Mouse (Mus musculus): Measurements from ENCODE around the gene Nek9. TPM values are rescaled to one million over a fixed set of nuclear protein-coding genes. Genes with fewer than 3 reads are reported as not detected.

Nek9 gene
- total RNA-seq, 2 experiments from 2014 or later = 24.5 to 26.3 TPM

DNA sequence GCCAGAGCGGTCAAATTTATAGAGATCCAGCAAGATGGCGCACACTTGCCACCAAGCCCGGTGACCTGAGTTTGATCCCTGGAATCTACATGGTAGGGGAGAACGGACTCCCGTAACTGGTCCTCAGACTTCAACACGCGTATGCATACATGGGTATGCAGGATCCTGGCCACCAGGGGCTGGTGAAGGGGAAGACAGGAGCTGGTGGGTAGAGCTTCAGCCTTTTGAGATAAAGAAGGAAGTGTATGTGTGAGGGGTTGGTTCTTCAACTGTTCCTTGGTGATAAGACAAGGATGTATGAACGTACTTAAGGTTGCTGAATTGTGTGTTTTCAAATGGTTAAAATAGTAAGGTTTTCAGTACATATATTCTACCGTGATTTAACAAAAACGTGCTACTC lies 60.2 kb downstream of the Nek9 start:
- DNase-seq (ENCODE audit: extremely low spot score in 1 of 2, low spot score in 2 of 2) = no peak
- intact Hi-C loops (cut with DNase I) = no loop called here

DNA sequence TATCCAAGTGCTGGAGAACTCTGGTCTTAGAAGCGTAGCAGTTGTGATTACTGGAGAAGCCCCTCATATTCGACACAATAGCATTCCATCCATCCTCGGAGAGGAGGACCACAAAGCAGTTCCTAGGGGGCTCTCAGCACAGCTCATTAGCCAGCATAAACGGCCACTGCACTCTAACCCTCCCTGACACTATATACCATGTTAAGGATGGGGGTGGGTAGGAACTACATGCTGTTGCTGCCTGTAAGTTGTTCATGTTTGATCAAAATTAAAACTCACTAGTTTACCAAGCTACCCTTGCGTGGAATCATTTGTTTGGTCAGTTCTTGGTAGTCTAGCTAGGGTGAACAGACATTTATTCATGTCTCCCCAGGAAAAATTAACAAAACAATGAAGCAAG lies 62.9 kb downstream of the Nek9 start:
- intact Hi-C loops (cut with DNase I) = no loop called here
- no peak for DNase-seq (ENCODE audit: extremely low spot score in 1 of 2, low spot score in 2 of 2)

DNA sequence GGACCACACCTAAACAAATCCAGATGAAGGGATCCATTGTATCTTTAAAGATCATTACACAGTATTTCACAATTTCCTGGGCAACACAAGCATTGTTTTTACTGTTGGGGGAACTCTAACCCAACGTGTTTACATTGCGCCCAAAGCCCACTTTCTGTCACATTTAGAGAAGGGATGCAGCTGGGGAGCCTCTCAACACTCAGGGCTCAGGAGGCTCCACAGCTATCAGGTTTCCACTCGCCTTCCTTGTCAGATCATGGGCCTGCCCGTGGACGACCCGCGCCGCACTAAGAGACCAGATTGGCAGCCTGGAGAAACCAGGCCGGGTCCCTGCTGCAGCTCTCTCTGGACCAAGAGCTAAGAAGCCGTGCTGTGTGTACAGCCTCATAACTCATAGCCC lies 65.7 kb downstream of the Nek9 start:
- intact Hi-C loops (cut with DNase I) = no loop called here

DNA sequence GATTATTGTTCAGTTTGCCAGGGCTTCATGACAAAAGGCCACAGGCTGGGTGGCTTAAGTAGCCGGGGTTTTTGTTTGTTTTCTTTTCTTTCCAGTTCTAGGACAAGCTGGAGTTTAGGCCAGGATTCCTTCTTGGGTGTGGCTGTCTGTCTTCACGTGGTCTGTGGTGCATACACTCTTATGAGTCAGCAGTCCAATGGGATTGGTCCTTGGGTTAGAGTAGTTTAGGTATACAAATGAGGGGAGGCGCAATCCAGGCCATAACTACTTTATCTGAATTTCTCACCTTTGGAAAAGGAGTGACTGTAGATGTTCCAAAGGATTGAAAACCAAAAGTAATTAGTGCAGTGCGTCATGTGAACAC lies 67.3 kb downstream of the Nek9 start:
- DNase-seq (ENCODE audit: extremely low spot score in 1 of 2, low spot score in 2 of 2) = no peak
- intact Hi-C loops (cut with DNase I) = no loop called here

More for the DNA sequence above, 65.7 kb downstream of the Nek9 start:
- DNase-seq (ENCODE audit: extremely low spot score in 1 of 2, low spot score in 2 of 2) = no peak

DNA sequence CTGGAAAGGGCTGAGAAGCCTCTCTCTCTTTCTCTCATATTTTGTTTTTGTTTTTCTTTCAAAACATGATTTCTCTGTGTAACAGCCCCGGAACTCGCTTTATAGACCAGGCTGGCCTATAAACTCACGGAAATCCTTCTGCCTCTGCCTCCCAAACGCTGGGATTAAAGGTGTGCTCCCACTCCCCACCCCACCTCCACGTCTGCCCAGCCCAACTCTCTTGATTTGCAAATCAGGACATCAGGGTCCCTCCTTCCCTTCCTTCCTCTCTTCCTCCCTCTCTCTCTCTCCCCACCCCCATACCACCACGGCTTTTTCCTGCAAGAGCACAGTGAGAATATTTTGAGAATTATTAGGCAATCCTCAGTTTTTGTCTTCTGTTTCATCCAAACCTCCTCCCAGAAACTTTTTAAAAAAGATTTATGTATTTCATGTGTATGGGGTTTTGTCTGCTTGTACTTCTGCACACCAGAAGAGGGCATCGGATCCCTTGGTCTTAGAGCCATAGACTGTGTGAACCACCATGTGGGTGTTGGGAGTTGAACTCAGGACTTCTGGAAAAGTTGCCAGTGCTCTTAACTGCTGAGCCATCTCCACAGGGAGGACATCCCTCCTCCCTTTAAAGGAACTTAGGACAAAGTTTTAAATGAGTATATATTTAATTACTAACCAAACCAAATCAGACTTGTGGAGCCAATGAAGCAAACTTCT lies 67.9 kb downstream of the Nek9 start:
- no peak for DNase-seq (ENCODE audit: extremely low spot score in 1 of 2, low spot score in 2 of 2)
- intact Hi-C loops (cut with DNase I) = no loop called here

DNA sequence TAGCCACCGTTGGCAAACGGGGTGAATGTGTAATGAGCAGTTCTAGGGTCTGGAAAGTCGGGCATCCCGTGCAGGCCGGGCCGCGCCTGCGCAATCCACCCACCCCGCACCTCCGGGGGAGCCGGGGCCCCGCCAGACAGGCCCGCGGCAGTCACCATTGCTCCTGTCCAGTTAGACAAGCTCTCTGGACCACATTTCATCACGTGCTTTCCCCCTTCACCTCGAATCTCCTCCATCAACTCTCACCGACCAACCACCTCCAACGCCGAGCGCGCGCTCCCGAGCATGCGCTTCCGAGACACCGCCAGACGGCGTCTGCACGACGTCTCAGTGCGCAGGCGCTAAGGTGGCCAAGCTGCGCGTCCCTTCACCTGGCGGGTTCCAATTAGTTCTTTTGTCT lies 68.8 kb downstream of the Nek9 start, which contains the start of gene Mlh3:
TSS of gene Mlh3 (minus strand) at position 281 of the 400 bp plus-strand sequence.
- peak; percentile 76 to 90 for DNase-seq (ENCODE audit: extremely low spot score in 1 of 2, low spot score in 2 of 2)
- intact Hi-C loops (cut with DNase I) = no loop called here

DNA sequence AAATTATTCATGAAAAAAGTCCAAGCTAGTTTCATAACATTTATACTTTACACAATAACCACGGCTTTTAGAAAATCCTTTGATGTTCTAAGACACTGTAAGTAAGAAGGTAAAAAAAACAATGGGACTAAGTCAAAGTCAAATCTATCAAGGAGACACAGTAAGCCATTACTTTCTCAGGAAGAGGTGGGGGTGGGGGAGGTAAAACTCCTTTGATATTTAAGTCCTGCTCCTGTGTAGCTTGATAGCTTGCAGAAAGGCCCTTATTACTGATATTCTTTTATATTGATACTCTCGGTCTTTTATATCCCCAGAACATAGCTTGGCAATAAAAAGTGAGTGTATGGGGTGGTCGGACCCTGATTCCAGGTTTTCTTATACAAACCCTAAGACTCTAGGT lies 69.3 kb downstream of the Nek9 start:
- intact Hi-C loops (cut with DNase I) = no loop called here

DNA sequence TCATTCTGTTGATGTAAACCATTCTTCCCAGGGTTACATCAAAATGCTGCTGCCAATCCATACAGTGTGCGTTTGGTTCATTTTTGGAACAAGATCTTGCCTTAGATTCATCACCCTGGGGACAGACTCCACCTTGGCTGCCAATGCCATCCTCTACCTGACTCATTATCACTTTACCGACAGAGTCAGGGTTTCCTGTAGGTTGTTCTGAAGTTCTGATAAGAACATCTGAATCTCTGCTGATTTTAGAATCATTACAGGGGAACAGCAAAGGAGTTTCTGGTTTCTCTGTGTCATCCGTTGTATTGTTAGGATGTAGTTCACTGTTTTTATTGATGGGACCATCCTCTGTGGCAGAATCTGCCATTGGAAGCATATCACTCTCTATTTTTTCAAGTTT lies 72.9 kb downstream of the Nek9 start:
- intact Hi-C loops (cut with DNase I) = no loop called here
- DNase-seq (ENCODE audit: extremely low spot score in 1 of 2, low spot score in 2 of 2) = no peak

More for the DNA sequence above, 69.3 kb downstream of the Nek9 start:
- DNase-seq (ENCODE audit: extremely low spot score in 1 of 2, low spot score in 2 of 2) = no peak

DNA sequence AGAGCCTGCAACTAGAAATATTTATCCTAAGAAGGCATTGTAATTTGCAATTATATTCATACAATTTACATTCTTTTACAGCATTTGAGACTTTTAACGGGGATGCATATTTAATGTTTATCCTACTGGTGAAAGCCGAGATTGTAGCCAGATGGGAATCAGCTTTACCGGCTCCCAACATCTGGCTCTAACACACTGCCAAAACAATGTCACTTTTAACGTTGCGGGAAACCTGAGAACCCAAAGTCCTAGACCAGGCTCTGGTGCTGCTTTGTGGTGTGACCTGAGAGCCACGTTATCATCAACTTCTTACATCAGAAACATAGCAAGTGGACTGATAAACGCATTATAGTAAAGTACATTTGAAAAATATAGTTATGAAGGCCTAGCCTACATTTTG lies 74.2 kb downstream of the Nek9 start:
- intact Hi-C loops (cut with DNase I) = no loop called here
- no peak for DNase-seq (ENCODE audit: extremely low spot score in 1 of 2, low spot score in 2 of 2)

DNA sequence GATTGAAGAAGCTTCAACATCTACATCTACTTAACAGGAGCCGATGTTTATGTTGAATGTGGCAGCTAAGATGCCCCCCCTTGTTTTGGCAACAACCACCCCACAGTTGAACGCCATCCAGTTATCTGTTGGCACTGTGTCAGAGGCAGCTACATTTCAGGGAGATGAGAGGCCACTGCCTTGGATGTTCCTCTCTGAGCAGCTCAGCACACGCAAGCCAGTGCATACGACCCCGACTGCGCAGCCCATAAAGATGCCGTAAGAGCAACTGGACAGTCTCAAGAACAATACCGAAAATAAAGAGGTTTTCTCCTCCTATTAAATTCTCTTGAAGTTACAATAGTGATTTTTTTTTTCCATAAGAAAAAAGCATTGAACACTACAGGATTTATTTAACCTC lies 74.6 kb downstream of the Nek9 start:
- no peak for DNase-seq (ENCODE audit: extremely low spot score in 1 of 2, low spot score in 2 of 2)
- intact Hi-C loops (cut with DNase I) = no loop called here

DNA sequence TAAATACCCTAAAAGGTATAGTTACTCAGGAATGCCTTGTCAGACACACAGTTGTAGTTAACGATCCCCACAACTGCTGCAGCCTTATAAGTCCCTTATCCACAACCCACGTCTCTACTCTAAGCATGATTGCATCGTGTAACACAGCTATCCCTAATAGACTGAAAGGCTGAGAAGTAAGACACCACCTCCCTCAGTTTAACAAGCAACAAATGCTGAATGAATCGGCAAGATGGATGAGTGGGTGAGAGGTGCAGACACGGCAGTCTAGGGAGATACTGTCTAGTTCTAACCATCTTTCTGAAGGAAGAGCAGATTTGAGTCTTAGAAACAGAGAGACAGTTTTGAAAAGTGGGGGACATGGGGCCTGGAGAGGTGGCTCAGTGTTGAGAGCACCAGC lies 76.0 kb downstream of the Nek9 start:
- DNase-seq (ENCODE audit: extremely low spot score in 1 of 2, low spot score in 2 of 2) = no peak
- intact Hi-C loops (cut with DNase I) = no loop called here

DNA sequence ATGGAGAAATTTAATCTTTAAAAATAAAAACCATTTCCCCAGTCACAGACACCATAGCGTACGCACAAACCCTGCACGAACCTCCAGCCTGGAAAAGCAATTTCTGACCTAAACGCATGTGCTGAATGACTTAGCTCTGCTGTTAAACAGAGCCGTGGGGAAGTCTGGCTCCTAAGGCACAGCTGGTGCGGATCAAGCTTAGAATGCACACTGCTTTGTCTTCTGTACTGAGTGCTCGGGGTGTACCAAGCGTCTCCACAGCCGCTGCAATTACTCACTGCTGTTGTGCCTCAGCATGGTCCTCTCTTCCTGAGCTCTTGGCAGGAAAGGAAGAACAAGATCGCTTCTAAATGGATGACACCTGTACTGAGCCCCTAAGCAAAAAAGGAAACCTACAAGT lies 76.7 kb downstream of the Nek9 start:
- intact Hi-C loops (cut with DNase I) = no loop called here
- no peak for DNase-seq (ENCODE audit: extremely low spot score in 1 of 2, low spot score in 2 of 2)

DNA sequence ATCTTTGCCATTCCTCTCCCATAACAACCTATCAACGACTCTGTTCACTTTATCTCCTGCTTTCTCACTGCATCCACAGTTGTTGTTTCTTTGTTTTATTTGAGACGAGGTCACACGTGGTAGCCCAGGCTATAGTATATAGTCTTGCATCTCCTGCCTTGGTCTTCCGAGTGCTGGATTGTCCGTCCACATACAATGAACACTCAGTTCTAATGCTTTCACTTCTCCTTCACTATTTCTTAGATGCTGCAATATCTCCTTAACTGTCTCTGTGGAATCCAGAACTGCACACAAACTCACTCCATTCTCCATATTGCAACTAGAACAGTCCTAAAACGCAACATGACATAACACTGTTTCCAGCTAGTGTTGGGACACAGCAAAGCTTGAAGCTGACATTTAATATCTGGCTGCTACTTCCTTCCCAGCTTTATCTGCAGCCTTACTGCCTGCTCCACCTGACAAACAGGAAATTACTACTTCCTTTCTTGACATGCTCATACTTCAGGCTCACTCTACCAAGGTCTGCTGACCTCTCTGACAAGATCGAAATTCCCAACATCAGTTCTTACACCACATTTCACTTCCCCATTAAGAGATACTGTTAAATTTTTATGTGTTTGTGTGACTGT lies 82.0 kb downstream of the Nek9 start:
- DNase-seq (ENCODE audit: extremely low spot score in 1 of 2, low spot score in 2 of 2) = no peak
- intact Hi-C loops (cut with DNase I) = no loop called here

DNA sequence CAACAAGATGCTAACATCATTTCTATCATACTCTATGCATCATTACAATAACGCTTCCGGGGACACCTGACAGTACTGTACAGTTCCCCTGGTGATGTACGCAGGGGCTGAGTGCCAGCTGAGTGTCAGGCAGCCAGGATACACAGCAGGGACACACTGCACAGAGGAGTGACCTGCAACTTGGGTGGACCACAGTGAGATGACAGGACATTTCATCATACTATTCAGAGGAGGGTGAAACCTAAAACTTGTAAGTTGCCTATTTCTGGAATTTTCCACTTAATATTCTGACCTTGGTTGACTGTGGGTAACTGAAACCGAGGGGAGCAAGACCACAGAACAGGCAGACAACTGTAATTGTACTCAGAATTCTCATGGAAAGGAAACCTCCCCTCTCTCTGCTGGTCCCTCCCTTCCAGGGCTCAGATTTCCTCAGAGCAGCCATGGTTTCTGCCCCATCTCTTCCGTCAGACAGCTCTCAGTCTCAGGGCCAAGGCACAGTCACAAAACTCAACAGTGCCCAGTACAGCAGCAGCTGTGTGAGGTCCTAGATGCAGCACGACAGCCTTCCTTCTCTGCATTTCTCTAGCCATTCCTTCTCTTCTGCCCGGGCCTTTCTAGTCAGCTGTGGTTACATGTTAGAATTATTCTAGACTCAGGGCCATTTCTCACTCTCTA lies 82.9 kb downstream of the Nek9 start:
- intact Hi-C loops (cut with DNase I) = no loop called here
- no peak for DNase-seq (ENCODE audit: extremely low spot score in 1 of 2, low spot score in 2 of 2)

DNA sequence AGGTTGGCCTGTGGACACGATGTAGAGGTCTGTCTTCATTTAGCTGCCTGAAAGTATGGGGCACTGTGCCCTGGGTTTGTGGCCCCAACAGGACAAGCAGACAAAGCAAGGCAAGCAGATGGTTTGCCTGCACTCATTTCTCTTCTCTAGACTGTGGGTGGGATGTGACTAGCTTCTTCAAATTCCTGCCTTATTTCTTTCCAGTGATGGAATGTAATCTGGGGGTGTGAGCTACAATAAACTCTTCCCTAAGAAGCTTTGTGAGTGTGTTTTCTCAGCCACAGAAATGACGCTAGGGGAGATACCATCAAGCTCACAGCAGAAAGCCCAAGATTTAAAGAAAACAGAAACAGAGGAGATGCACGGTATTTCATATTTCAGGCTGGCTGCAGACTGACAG lies 87.1 kb downstream of the Nek9 start:
- no peak for DNase-seq (ENCODE audit: extremely low spot score in 1 of 2, low spot score in 2 of 2)
- intact Hi-C loops (cut with DNase I) = no loop called here

Other genes with a start within 250 kb of the Nek9 start
- gene Prox2, start 228.6 kb downstream of the Nek9 start, total RNA-seq (2021) = 1 to 10 TPM in 1 of 2 experiments, under 1 TPM in 1; 0.51 to 1.0 TPM
- 100 to 1,000 TPM; 171 to 180 TPM for gene Dlst, start 228.5 kb downstream of the Nek9 start, total RNA-seq (2021)
- gene Rps6kl1, start 188.1 kb downstream of the Nek9 start, total RNA-seq (2021) = 10 to 100 TPM; 38.8 to 39.5 TPM
- 1 to 10 TPM; 3.9 to 4.8 TPM for gene Pgf, start 161.6 kb downstream of the Nek9 start, total RNA-seq (2021)
- 10 to 100 TPM; 60.8 to 61.7 TPM for gene Eif2b2, start 119.9 kb downstream of the Nek9 start, total RNA-seq (2021)
- 10 to 100 TPM; 12.6 to 13.1 TPM for gene Mlh3, start 68.8 kb downstream of the Nek9 start, total RNA-seq (2021)
- gene Acyp1, start 50.9 kb downstream of the Nek9 start, total RNA-seq (2021) = 10 to 100 TPM; 19.2 to 23.1 TPM
- 1 to 10 TPM in 1 of 2 experiments, under 1 TPM in 1; 0.86 to 1.1 TPM for gene Zc2hc1c, start 50.8 kb downstream of the Nek9 start, total RNA-seq (2021)
- gene Tmed10, start 35.5 kb upstream of the Nek9 start, total RNA-seq (2021) = 100 to 1,000 TPM; 151 to 158 TPM
- 10 to 100 TPM; 11.0 to 14.8 TPM for gene Fos, start 134.5 kb upstream of the Nek9 start, total RNA-seq (2021)